Mouse (Mus musculus) CH12.LX (cell line): ENCODE results near the gene Sf3a3.

ENCODE experiments used
- CHD1 ChIP-seq: IDR thresholded peaks from 2 replicates; pipeline ENCODE4 v1.6.1; 2012; ENCODE audit warnings: low read depth, low read length, improper control_type of control experiment, inconsistent platforms
- CHD2 ChIP-seq: IDR thresholded peaks from 2 replicates; pipeline ENCODE4 v1.6.1; 2011; ENCODE audit warnings: low read length, improper control_type of control experiment
- CTCF ChIP-seq, 2 experiments: IDR thresholded peaks in 1 of 2; conservative IDR thresholded peaks in 1 of 2; 2 replicates each; pipeline ENCODE4 v1.5.1; 2011 to 2012; ENCODE audit warnings: low read depth in 2 of 2, low read length in 2 of 2, improper control_type of control experiment in 1 of 2, inconsistent platforms in 1 of 2, mild to moderate bottlenecking in 1 of 2, moderate library complexity in 1 of 2
- EP300 ChIP-seq: IDR thresholded peaks from 2 replicates; pipeline ENCODE4 v1.6.1; 2011; ENCODE audit warnings: low read length, improper control_type of control experiment
- POLR2A ChIP-seq: IDR thresholded peaks from 2 replicates; pipeline ENCODE4 v1.6.1; 2011; ENCODE audit warnings: low read depth, mild to moderate bottlenecking, improper control_type of control experiment, low read length
- ZKSCAN1 ChIP-seq: IDR thresholded peaks from 2 replicates; pipeline ENCODE4 v1.6.1; 2012; ENCODE audit warnings: low read depth, inconsistent platforms, low read length, improper control_type of control experiment, borderline replicate concordance

DNA sequence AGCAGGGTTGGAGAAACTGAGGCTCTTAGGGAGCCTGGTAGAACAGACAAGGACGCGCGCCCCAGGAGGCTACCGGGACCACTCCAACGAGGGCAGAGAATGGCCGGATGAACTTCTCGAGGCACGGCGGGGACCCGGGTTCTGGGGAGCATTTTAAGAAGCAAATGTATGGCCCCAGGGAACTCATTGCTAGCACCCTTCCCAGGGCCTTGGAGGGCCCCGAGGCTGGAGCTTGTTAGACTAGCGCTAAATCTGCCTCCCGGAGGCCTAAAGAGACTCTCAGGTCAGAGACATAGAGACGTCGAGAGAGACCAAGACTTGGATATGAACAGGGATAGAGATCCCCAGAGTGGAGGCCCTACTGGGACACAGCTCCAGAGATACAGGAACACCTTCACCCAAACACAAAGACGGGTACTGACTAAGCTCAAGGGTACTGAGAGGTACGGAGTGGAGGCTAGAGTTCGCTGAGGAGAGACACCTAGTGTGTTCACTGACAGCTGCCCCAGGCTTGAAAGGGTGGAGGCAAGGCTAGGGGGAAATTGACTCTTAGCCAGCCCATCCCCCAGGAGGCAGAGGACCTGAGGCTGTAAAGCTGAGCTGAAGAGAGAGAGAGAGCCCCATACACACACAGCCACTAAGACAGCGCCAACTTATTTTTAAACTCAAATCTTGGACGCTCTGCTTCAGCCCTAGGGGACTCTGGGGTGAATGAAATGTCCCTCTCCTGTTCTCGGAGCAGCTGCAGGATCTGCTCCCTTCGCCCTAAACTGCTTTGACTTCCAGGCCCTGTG, 13.3 kb upstream of the Sf3a3 start:
- TF ChIP-seq CTCF (conservative IDR thresholded peaks at IDR 0.05 in 1 of 2, IDR thresholded peaks at IDR 0.05 in 1 of 2; ENCODE audit: low read depth in 2 of 2, low read length in 2 of 2) (no peak), CHD1 (no peak), CHD2 (peak; percentile 78), POLR2A (0 out of 2 replicates have a peak, but pooled peaks have one; percentile 31), ZKSCAN1 (no peak), EP300 (no peak)
